Comparison of ENCODE assay signal across 17 mouse cellular contexts in genomic region chr10:24825456-24826081, GRCm38 (mm10). TPM values are rescaled to one million over a fixed set of nuclear protein-coding genes. Genes with fewer than 3 reads are reported as not detected.
"Had no signal": no experiment of that assay in that cellular context is flagged by ENCODE, and none has a peak within 500 bp of the region (broad histone marks: within the 10 kb centered on the region; RNA-seq: fewer than 3 reads in every experiment).

No protein-coding gene starts in this region.

- H3K9me3 ChIP-seq: kidney, embryonic 15.5 days; limb, embryonic 13.5 days; neural tube, embryonic 12.5 days had no signal

- DNase-seq: kidney, adult 2 months; kidney, postnatal 14 days; left cerebral cortex, postnatal 4 days; lung, embryonic 14.5 days; lung, postnatal 10 days; lung, postnatal 4 days; right cerebral cortex, postnatal 4 days; spleen, adult 18-20 months; thymus, adult 18-20 months; thymus, postnatal 14 days had no signal

- H3K4me3 ChIP-seq: kidney, embryonic 15.5 days; limb, embryonic 13.5 days; neural tube, embryonic 12.5 days had no signal

- H3K9ac ChIP-seq: kidney, embryonic 15.5 days; limb, embryonic 13.5 days; liver, embryonic 14.5 days; lung, embryonic 14.5 days; neural tube, embryonic 12.5 days had no signal

- H3K4me1 ChIP-seq: neural tube, embryonic 12.5 days had no signal

- H3K4me2 ChIP-seq: kidney, embryonic 15.5 days; limb, embryonic 13.5 days; lung, embryonic 14.5 days; neural tube, embryonic 12.5 days had no signal

- H3K27me3 ChIP-seq: kidney, embryonic 15.5 days; limb, embryonic 13.5 days; neural tube, embryonic 12.5 days had no signal

- H3K36me3 ChIP-seq: kidney, embryonic 15.5 days; limb, embryonic 13.5 days; neural tube, embryonic 12.5 days had no signal

- H3K27ac ChIP-seq: kidney, embryonic 15.5 days; limb, embryonic 13.5 days; liver, embryonic 14.5 days; neural tube, embryonic 12.5 days had no signal

- ATAC-seq: inflammation-experienced regulatory T-cells, adult 6 months had no signal

RNA-seq across cellular contexts. Expression of gene Enpp3, which starts 17.1 kb away (rescaled TPM):
- total RNA-seq: megakaryocyte, adult 5-6 weeks; monocyte, adult 5-6 weeks had no signal
- polyA plus RNA-seq: inflammation-experienced regulatory T-cells, adult 6 months had no signal
